Mouse (Mus musculus) embryonic facial prominence, embryonic 14.5 days (tissue): ENCODE measurements around the gene Sap30. TPM values are rescaled to one million over a fixed set of nuclear protein-coding genes. Genes with fewer than 3 reads are reported as not detected.

Experiments
- ATAC-seq: fragments of 200-750 bp; cut with Nextera tagmentation; 2 replicates; pipeline ENCODE4 v1.8.0; 2017; ENCODE audit warnings: low read depth, moderate number of reproducible peaks, moderate TSS enrichment
- DNase-seq: peaks from one replicate; pipeline ENCODE4 v3.0.0-alpha.2; 2015; ENCODE audit warnings: low spot score
- H3K27ac ChIP-seq: fragments of 300-500 bp; sonication (generic); replicated peaks from 2 replicates; pipeline ENCODE4 v1.5.1; 2014; ENCODE audit warnings: low read depth, mild to moderate bottlenecking, low read length, moderate library complexity
- H3K27me3 ChIP-seq: fragments of 300-500 bp; sonication (generic); replicated peaks from 2 replicates; pipeline ENCODE4 v1.6.1; 2014; ENCODE audit warnings: low read length; ENCODE audit not compliant: control insufficient read depth, insufficient read depth
- H3K36me3 ChIP-seq: fragments of 300-500 bp; sonication (generic); 2 replicates; pipeline ENCODE4 v1.6.1; 2014; ENCODE audit warnings: low read length, mixed read lengths; ENCODE audit not compliant: control insufficient read depth, insufficient read depth
- H3K4me1 ChIP-seq: fragments of 300-500 bp; sonication (generic); 2 replicates; pipeline ENCODE4 v1.6.1; 2014; ENCODE audit warnings: antibody characterized with exemption, low read length; ENCODE audit not compliant: control insufficient read depth, insufficient read depth
- H3K4me2 ChIP-seq: fragments of 300-500 bp; sonication (generic); 2 replicates; pipeline ENCODE4 v1.6.1; 2014; ENCODE audit warnings: low read depth, mild to moderate bottlenecking, low read length, moderate library complexity, mixed read lengths
- H3K4me3 ChIP-seq: fragments of 300-500 bp; sonication (generic); 2 replicates; pipeline ENCODE4 v1.5.1; 2014; ENCODE audit warnings: low read depth, mild to moderate bottlenecking, low read length
- H3K9ac ChIP-seq: fragments of 300-500 bp; sonication (generic); 2 replicates; pipeline ENCODE4 v1.6.1; 2014; ENCODE audit warnings: low read depth, mild to moderate bottlenecking, low read length, moderate library complexity, mixed read lengths
- H3K9me3 ChIP-seq: fragments of 300-500 bp; sonication (generic); 2 replicates; pipeline ENCODE4 v1.6.1; 2016; ENCODE audit warnings: low read length; ENCODE audit not compliant: control insufficient read depth
- WGBS: fragments of 180-500 bp; shearing (Covaris S2); extraction: QIAGEN DNeasy Blood & Tissue Kit; methylation state at CpG from one replicate; pipeline ENCODE4 v1.1.7; 2014; 5-methylcytosine and 5-hydroxymethylcytosine counted together
- polyA plus RNA-seq: library from polyadenylated mRNA; unstranded; fragments of >200 nt; fragmentation: Nextera tagmentation; extraction: Ambion mirVana; gene quantifications from 2 replicates; pipeline ENCODE4 v1.2.1, GENCODE M21; 2014

Gene Sap30
- 32.8 and 34.4 TPM in 2 replicates for polyA plus RNA-seq

- H3K4me1 ChIP-seq, result 0 out of 2 replicates have a peak, but pooled peaks cover 3% of the 10 kb centered on the region
- WGBS, result 1% methylated on average over 40 of the region's 66 CpGs
- DNase-seq (peak; percentile 99), ATAC-seq (peak; percentile 97)
- peak within 1 kb of the TSS; percentile 95 for H3K27ac ChIP-seq
- no peaks in the 10 kb centered on the region for H3K27me3 ChIP-seq
- peak within 1 kb of the TSS; percentile 92 for H3K4me3 ChIP-seq
- H3K36me3 ChIP-seq, result peaks cover 8% of the 10 kb centered on the region
- peak within 1 kb of the TSS; percentile 89 for H3K9ac ChIP-seq
- H3K9me3 ChIP-seq, result no peaks in the 10 kb centered on the region
- peak within 1 kb of the TSS; percentile 88 for H3K4me2 ChIP-seq
These were observed at the start of gene Sap30 for GRCm38 (mm10) chr8:57487441-57488155. Gene Sap30 (minus strand): TSS chr8:57487860.

GRCm38 (mm10) chr8:57536167-57536566 is 48.5 kb upstream of the Sap30 start:
- 85% methylated on average over 6 of the region's 6 CpGs for WGBS
- Histone ChIP-seq H3K4me2 (no peak overlapping the region), H3K9me3 (no peaks in the 10 kb centered on the region), H3K4me1 (no peaks in the 10 kb centered on the region), H3K27ac (no peak overlapping the region), H3K4me3 (no peak overlapping the region), H3K27me3 (no peaks in the 10 kb centered on the region), H3K36me3 (peaks cover 17% of the 10 kb centered on the region), H3K9ac (no peak overlapping the region)
- DNase-seq, result no peak
- no peak for ATAC-seq

- H3K36me3 ChIP-seq, result peaks cover 17% of the 10 kb centered on the region
- H3K4me1 ChIP-seq, result no peaks in the 10 kb centered on the region
- DNase-seq (peak; percentile 20), ATAC-seq (no peak)
- H3K4me2 ChIP-seq, result no peak overlapping the region
- no peak overlapping the region for H3K27ac ChIP-seq
- no peaks in the 10 kb centered on the region for H3K9me3 ChIP-seq
- 52% methylated on average over 4 of the region's 4 CpGs for WGBS
- H3K9ac ChIP-seq, result peak overlapping the region; percentile 27; the same call in 1 of the 2 replicates
- no peaks in the 10 kb centered on the region for H3K27me3 ChIP-seq
- H3K4me3 ChIP-seq, result no peak overlapping the region
These were observed 46.8 kb upstream of the Sap30 start for GRCm38 (mm10) chr8:57534495-57534894.

- no peaks in the 10 kb centered on the region for H3K4me1 ChIP-seq
- no peaks in the 10 kb centered on the region for H3K27me3 ChIP-seq
- DNase-seq (no peak), ATAC-seq (no peak)
- WGBS, result 88% methylated on average over 4 of the region's 4 CpGs
- H3K9me3 ChIP-seq, result no peaks in the 10 kb centered on the region
- H3K36me3 ChIP-seq, result peaks cover 17% of the 10 kb centered on the region
- H3K4me3 ChIP-seq, result no peak overlapping the region
- H3K4me2 ChIP-seq, result no peak overlapping the region
- no peak overlapping the region for H3K27ac ChIP-seq
- H3K9ac ChIP-seq, result no peak overlapping the region
These were observed 45.4 kb upstream of the Sap30 start for GRCm38 (mm10) chr8:57533106-57533505.

- DNase-seq (peak; percentile 46), ATAC-seq (no peak)
- WGBS, result 51% methylated on average over 2 of the region's 2 CpGs
- Histone ChIP-seq H3K4me1 (no peaks in the 10 kb centered on the region), H3K9me3 (no peaks in the 10 kb centered on the region), H3K9ac (no peak overlapping the region), H3K4me3 (no peak overlapping the region), H3K27ac (no peak overlapping the region), H3K36me3 (peaks cover 17% of the 10 kb centered on the region), H3K27me3 (no peaks in the 10 kb centered on the region), H3K4me2 (no peak overlapping the region)
These were observed 44.6 kb upstream of the Sap30 start for GRCm38 (mm10) chr8:57532223-57532622.

GRCm38 (mm10) chr8:57530666-57531349 is 43.1 kb upstream of the Sap30 start:
- ATAC-seq (peak; percentile 31), DNase-seq (peak; percentile 90)
- no peaks in the 10 kb centered on the region for H3K4me1 ChIP-seq
- no peaks in the 10 kb centered on the region for H3K9me3 ChIP-seq
- no peak overlapping the region for H3K9ac ChIP-seq
- no peak overlapping the region for H3K4me3 ChIP-seq
- H3K27ac ChIP-seq, result no peak overlapping the region
- WGBS, result 30% methylated on average over 15 of the region's 15 CpGs
- peaks cover 12% of the 10 kb centered on the region for H3K36me3 ChIP-seq
- H3K27me3 ChIP-seq, result no peaks in the 10 kb centered on the region
- H3K4me2 ChIP-seq, result no peak overlapping the region

- no peak overlapping the region for H3K27ac ChIP-seq
- H3K4me3 ChIP-seq, result no peak overlapping the region
- H3K9ac ChIP-seq, result no peak overlapping the region
These were observed 42.6 kb upstream of the Sap30 start for GRCm38 (mm10) chr8:57530238-57530637.

GRCm38 (mm10) chr8:57528036-57528435 is 40.4 kb upstream of the Sap30 start:
- Histone ChIP-seq H3K4me1 (no peaks in the 10 kb centered on the region), H3K9me3 (no peaks in the 10 kb centered on the region), H3K27ac (no peak overlapping the region), H3K36me3 (0 out of 2 replicates have a peak, but pooled peaks cover 8% of the 10 kb centered on the region), H3K27me3 (no peaks in the 10 kb centered on the region), H3K4me2 (no peak overlapping the region), H3K9ac (no peak overlapping the region), H3K4me3 (no peak overlapping the region)
- 92% methylated on average over 1 of the region's 1 CpGs for WGBS
- ATAC-seq (no peak), DNase-seq (no peak)

More at GRCm38 (mm10) chr8:57530238-57530637, 42.6 kb upstream of the Sap30 start:
- 92% methylated on average over 13 of the region's 13 CpGs for WGBS
- H3K36me3 ChIP-seq, result peaks cover 12% of the 10 kb centered on the region
- H3K4me2 ChIP-seq, result no peak overlapping the region
- no peak for ATAC-seq
- DNase-seq, result no peak
- no peaks in the 10 kb centered on the region for H3K4me1 ChIP-seq
- H3K27me3 ChIP-seq, result no peaks in the 10 kb centered on the region
- no peaks in the 10 kb centered on the region for H3K9me3 ChIP-seq
